Mouse (Mus musculus): Measurements from ENCODE around the gene Zdhhc18.

DNA sequence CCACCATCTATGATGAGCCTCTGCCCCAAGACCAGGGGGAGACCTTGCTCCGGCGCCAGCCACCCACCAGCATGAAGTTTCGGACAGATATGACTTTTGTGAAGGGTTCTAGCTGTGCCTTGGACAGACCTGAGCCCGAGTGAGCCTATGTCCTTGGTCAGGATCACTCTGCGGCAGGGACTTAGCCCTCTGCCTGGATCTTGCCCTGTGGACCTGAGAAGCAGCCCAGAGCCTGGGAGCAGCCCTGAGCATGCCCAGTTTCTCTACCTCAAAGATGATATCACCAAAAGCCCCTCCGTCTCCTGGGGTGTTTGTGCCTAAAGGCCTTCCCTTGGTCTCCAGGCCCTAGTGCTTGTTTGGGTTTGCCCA, 66.3 kb downstream of the Zdhhc18 start:
- TF ChIP-seq CTCF (IDR thresholded peaks at IDR 0.05; ENCODE audit: low read depth, low read length) = no peak
- no peak for TF ChIP-seq GATA1 (IDR thresholded peaks at IDR 0.05; ENCODE audit: borderline replicate concordance, low read length)
